Mouse (Mus musculus) bone marrow, adult 2 months (tissue): ENCODE measurements at regions not wholly inside any gene's neighbourhood (a gene's known extent, or its start where the extent isn't known, plus 50 kb on each side); places are given as distances from the start of the nearest gene placed in this dataset.

Experiments
- CTCF ChIP-seq: fragments of 200-500 bp; IDR thresholded peaks from 2 replicates; pipeline ENCODE4 v1.5.1; 2011; ENCODE audit warnings: low read length, control low read depth; ENCODE audit not compliant: control insufficient read depth, insufficient read depth
- POLR2A ChIP-seq: fragments of 200-500 bp; IDR thresholded peaks from 2 replicates; pipeline ENCODE4 v1.6.1; 2011; ENCODE audit warnings: low read depth, mild to moderate bottlenecking, control low read depth, low read length, borderline replicate concordance; ENCODE audit not compliant: control insufficient read depth

DNA sequence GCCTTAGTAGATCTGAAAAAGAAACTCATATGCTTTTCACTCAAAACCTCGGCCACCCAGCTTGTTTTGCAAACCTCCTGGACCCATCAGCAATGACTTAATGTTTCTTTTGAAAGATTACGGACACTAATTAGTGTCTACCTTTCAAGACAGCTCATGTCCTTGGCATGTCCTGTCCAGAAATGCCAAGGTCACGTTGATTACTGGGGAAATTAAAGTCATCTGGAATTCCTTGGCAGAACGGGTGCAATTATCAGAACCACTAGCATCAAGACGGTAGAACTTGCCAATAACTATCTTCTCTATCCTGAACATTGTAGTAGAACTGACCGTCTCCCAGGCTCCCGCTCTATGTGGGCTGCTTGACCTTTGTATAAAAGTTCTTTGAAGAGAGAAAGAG, 166.8 kb upstream of the Cxadr start:
- TF ChIP-seq CTCF (no peak), POLR2A (no peak)
